Mouse (Mus musculus) mouse trophoblast stem cell (cell line): ENCODE results near the gene Phykpl.
"Not testable (repeated sequence)": the region's sequence is repeated elsewhere in the genome, so short reads cannot be mapped to it uniquely, and the experiment has no call there.

Experiments
- in situ Hi-C, 2 experiments: fragments of 300-500 bp; cut with MseI, MboI; formaldehyde crosslinking; loops; 2 replicates in 1 of 2; 3 replicates in 1 of 2; pipeline ENCODE4 v1.15.1; 2025

Phykpl gene

GRCm38 (mm10) chr11:51617693-51618092, 33.1 kb downstream of the Phykpl start:
- in situ Hi-C loops: loop anchor here (5.0 kb wide), 1 partner anchor 65 kb away; no protein-coding TSS in a partner anchor

DNA sequence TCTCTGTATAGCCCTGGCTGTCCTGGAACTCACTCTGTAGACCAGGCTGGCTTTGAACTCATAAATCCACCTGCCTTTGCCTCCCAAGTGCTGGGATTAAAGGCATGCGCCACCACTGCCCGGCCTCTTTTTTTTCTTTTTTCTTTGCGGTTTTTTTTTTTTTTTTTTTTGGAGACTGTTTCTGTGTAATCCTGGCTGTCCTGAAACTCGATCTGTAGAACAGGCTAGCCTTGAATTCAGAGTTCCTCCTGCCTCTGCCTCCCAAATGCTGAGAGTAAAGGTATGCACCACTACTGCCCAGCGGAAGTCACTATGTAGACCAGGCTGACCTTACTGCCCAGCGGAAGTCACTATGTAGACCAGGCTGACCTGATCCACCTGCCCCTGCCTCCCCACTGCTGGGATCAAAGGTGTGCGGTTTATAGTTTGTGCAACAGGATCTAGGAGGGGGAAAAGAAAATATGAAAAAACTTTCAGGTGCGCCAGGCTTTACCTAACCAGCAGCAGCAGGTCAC, 34.4 kb downstream of the Phykpl start:
- in situ Hi-C loops: loop anchor here (5.0 kb wide), 1 partner anchor 63 kb away; no protein-coding TSS in a partner anchor

GRCm38 (mm10) chr11:51619409-51620060, 35.0 kb downstream of the Phykpl start, which contains the start of gene Nhp2:
Nhp2 (plus strand) TSS chr11:51619735.
- in situ Hi-C loops: loop anchor here (5.0 kb wide), 1 partner anchor 63 kb away; no protein-coding TSS in a partner anchor

GRCm38 (mm10) chr11:51620084-51620483, 35.5 kb downstream of the Phykpl start:
- in situ Hi-C loops: no loop called here

GRCm38 (mm10) chr11:51621776-51622175, 37.2 kb downstream of the Phykpl start:
- in situ Hi-C loops: no loop called here

DNA sequence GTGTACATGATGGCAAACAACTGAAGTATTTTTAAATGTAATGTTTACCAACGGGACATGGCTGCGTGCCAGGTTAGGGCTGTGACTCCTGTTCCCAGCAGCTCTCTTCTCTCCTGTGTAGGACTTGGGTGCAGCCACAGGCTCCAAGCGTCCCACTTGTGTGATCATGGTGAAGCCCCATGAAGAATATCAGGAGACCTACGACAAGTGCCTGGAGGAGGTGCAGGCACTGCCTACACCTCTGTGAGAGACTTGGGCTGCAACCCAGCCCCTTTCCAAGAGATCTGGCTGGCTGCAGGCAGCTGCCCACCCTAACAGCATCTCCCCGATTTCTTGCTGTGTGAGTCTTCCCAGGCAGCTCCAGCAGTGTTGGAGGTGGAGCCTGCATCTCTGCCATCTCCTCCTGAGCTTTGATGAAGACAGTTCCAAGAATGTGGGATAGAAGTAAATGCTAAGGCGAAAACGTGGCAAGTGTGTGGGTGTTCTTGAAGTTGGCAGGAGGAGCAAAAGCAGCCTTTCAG, 38.5 kb downstream of the Phykpl start:
- in situ Hi-C loops: no loop called here

GRCm38 (mm10) chr11:51625187-51625820, 40.7 kb downstream of the Phykpl start:
- in situ Hi-C loops: no loop called here

DNA sequence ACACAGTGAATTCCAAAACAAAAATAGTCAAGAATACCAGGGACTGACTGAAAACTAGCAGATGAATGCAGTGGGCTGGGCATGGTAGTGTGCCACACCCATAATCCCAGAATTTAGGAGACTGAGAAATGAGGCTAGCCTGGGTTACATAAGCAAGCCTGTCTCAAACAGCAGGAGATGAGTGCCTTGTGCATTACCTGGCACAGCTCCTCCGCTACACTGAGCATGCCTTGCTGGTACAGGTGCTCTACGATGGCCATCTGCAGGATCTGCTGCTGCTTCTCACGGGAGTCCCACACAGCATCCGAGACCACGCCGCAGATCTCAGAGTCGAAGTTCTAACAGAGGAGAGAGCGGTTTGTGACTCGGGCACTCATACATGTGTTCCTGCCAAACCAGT, 42.9 kb downstream of the Phykpl start:
- in situ Hi-C loops: no loop called here

DNA sequence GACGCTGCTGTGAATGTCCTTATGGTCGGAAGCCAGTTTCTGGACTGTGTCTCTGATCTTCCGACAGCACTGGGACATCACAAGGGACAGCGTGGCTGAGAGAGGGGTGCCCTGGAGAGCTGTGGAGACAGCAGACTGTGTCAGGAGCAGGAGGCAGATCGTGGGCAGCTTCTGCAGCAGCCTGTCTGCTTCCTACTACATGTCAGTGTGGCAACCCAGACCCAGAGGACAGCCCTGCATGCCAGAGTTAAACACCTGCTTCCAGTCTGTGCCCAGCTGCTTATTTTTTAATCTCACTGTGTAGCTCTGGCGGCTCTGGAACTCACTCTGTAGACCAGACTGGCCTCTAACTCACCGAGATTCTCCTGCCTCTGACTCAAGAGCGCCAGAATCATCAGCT, 43.4 kb downstream of the Phykpl start:
- in situ Hi-C loops: no loop called here

GRCm38 (mm10) chr11:51629651-51630314, 45.2 kb downstream of the Phykpl start:
- in situ Hi-C loops: no loop called here

DNA sequence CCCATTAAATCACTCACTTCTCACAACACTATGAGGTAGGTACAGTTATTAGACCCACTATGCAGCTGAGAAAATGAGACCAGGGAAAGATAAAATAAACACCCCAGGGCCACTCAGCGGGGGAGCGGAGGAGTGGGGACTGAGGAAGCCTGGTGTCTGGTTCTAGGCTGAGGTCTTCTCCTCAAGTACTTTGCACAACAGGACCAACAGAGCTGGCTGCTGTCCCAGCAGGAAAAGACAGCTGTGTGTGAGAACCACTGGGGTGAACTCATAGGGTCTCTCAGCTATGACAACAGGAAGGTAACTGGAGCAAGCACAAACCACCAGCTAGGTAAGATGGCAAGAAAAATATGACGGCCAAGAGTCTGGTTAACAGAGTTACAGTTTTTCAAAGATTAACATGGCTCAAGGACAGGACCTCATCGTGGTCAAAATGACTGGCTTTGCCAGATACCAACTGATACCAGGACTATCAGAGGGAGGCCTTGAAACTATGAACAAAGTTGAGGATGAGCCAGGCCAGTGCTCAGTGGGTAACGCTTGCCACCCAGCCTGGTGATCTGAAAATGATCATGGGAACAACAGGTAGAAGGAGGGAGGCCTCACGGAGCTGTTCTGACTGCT, 47.7 kb downstream of the Phykpl start:
- in situ Hi-C loops: no loop called here

GRCm38 (mm10) chr11:51633200-51633599, 48.6 kb downstream of the Phykpl start:
- in situ Hi-C loops: not testable (repeated sequence)

DNA sequence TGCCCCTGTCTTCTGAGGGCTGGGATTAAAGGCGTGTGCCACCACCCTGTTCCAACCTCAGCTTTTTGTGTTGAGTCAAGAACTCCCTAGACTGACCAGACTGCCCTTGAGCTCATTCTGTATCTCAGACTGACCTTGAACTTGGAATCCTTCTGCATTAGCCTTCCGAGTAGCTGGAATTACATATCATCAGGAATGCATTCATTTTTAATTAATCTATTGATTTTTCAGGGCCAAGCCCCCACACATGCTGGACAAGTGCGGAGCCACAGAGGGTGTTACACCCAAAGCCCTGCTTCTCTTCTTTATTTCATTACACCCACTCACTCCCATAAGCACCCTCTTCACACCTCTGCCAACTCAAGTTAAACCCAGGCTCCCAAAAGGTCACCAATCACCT, 49.2 kb downstream of the Phykpl start:
- in situ Hi-C loops: no loop called here

GRCm38 (mm10) chr11:51635127-51635524, 50.6 kb downstream of the Phykpl start:
- in situ Hi-C loops: no loop called here

DNA sequence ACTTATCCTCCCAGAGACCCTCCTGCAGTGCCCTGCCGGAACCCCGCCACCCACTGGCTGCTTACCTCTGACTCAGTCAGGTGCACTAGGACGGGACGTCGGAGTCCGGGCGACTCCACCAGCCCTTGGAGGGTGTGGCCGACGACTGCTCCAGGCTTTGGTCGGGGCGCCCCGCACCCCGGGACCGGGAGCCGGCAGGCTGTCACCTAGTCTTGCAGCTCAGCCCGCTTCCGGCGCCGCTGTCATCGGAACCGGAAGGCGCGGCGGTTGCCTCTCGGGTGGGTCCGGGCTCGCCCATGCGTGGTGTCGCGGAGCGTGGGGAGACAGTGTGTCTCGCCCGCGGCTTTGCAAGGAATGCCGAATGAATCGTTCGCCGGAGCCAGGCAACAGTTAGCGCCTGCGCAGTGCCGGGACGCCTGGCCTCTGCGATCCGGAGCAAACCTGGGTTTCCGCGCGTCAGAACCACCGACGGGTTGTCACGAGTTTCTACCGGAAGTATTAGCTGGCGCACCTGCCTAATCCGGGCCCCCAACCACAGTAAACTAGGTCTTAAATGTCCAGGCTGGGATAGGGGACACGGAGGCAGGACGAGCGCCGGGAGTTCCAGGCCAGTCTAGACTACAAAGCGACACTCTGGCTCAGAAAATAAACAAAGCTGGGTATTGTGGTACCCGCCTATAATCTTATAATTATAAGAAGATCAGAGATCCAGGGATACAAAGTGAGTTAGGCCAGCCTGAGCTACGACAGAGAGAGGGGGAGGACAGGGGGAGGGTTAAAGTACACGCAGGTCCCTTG, 51.2 kb downstream of the Phykpl start, which contains the start of gene Rmnd5b:
TSS of gene Rmnd5b (minus strand) at position 372 of the 798 bp plus-strand sequence.
- in situ Hi-C loops: no loop called here

GRCm38 (mm10) chr11:51636323-51636684, 51.7 kb downstream of the Phykpl start:
- in situ Hi-C loops: no loop called here

DNA sequence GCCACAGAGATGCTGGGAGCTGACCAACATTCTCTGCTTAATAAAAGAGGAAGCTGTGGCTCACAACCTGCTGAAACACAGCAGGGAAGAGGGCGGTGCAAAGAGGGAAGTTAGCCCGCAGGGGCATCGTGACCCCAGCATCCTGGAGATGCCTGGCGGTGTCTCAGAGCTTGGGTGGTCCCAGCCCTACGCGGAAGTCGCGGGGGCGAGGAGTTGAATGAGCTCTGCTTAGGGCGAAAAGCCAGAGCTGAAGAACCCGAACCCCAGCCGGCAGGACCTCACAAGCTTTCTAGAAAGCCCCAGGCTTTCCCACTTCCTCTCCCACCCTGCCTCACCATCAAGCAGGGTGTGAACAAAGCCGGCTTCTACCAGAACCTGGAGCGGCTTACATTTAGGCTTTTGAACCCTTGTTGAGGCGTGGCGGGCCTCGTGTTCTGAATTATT, 53.4 kb downstream of the Phykpl start:
- in situ Hi-C loops: no loop called here

- in situ Hi-C loops: no loop called here
These were observed 53.9 kb downstream of the Phykpl start for GRCm38 (mm10) chr11:51638497-51638896.

DNA sequence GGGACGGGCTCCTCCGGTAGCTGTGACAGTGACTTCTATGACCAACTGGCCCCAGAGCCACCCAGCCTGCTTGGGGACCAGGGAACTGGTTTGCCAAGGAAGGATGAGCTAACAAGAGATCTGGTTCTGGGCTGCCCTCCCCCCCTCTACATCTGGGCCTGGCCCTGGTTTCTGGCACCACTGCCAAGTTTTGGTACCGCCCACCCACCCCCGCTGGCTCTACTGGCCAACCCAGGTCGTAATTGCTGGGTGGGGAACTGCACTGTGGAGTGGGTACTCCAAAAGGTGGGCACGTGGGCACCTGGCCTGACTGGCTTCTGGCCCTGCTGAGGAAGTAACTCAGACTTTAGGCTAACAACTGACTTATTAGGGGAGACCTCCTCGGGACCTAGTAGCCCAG, 56.2 kb downstream of the Phykpl start:
- in situ Hi-C loops: no loop called here

GRCm38 (mm10) chr11:51643202-51643601, 58.6 kb downstream of the Phykpl start:
- in situ Hi-C loops: no loop called here

- in situ Hi-C loops: no loop called here
These were observed 59.2 kb downstream of the Phykpl start for GRCm38 (mm10) chr11:51643761-51644160.
